Mouse (Mus musculus) kidney, embryonic 16.5 days (tissue): ENCODE results near the gene Cyp26b1. TPM values are rescaled to one million over a fixed set of nuclear protein-coding genes. Genes with fewer than 3 reads are reported as not detected.

Experiments used
- ATAC-seq: fragments of 200-750 bp; cut with Nextera tagmentation; 2 replicates; pipeline ENCODE4 v1.8.0; 2017; ENCODE audit warnings: moderate TSS enrichment; ENCODE audit not compliant: low FRiP score, low TSS enrichment
- H3K27ac ChIP-seq: fragments of 300-500 bp; sonication (generic); 2 replicates; pipeline ENCODE4 v1.5.1; 2014; ENCODE audit warnings: low read length
- H3K27me3 ChIP-seq: fragments of 300-500 bp; sonication (generic); 2 replicates; pipeline ENCODE4 v1.6.1; 2014; ENCODE audit warnings: low read length, control low read depth, mixed read lengths; ENCODE audit not compliant: insufficient read depth
- H3K36me3 ChIP-seq: fragments of 300-500 bp; sonication (generic); 2 replicates; pipeline ENCODE4 v1.6.1; 2014; ENCODE audit warnings: low read length, control low read depth, mixed read lengths; ENCODE audit not compliant: insufficient read depth
- H3K4me1 ChIP-seq: fragments of 300-500 bp; sonication (generic); 2 replicates; pipeline ENCODE4 v1.6.1; 2014; ENCODE audit warnings: low read length, control low read depth, mixed read lengths; ENCODE audit not compliant: insufficient read depth
- H3K4me2 ChIP-seq: fragments of 300-500 bp; sonication (generic); replicated peaks from 2 replicates; pipeline ENCODE4 v1.6.1; 2014; ENCODE audit warnings: low read depth, low read length
- H3K4me3 ChIP-seq: fragments of 300-500 bp; sonication (generic); 2 replicates; pipeline ENCODE4 v1.5.1; 2014; ENCODE audit warnings: mild to moderate bottlenecking, low read length
- H3K9ac ChIP-seq: fragments of 300-500 bp; sonication (generic); replicated peaks from 2 replicates; pipeline ENCODE4 v1.6.1; 2014; ENCODE audit warnings: low read length
- H3K9me3 ChIP-seq: fragments of 300-500 bp; sonication (generic); 2 replicates; pipeline ENCODE4 v1.6.1; 2016; ENCODE audit warnings: low read length, control low read depth
- WGBS: fragments of 180-500 bp; shearing (Covaris S2); extraction: QIAGEN DNeasy Blood & Tissue Kit; methylation state at CpG from one replicate; pipeline ENCODE4 v1.1.7; 2014; 5-methylcytosine and 5-hydroxymethylcytosine counted together
- polyA plus RNA-seq: library from polyadenylated mRNA; unstranded; fragments of >200 nt; fragmentation: Nextera tagmentation; extraction: Ambion mirVana; gene quantifications from 2 replicates; pipeline ENCODE4 v1.2.1, GENCODE M21; 2015

Cyp26b1 gene
- polyA plus RNA-seq, 1 experiment from 2014 or later: 4.7 TPM

- H3K4me1 ChIP-seq: peaks cover 61% of the 10 kb centered on the region
- H3K4me2 ChIP-seq: peak overlapping the region; percentile 82
- no peaks in the 10 kb centered on the region for H3K36me3 ChIP-seq
- ATAC-seq: no peak
- H3K27me3 ChIP-seq: peaks cover 90% of the 10 kb centered on the region
- no peaks in the 10 kb centered on the region for H3K9me3 ChIP-seq
- under 1% methylated on average over 40 of the region's 41 CpGs for WGBS
- H3K4me3 ChIP-seq: peak overlapping the region; percentile 52
- no peak overlapping the region for H3K27ac ChIP-seq
- peak overlapping the region; percentile 52 for H3K9ac ChIP-seq
Observed at GRCm38 (mm10) chr6:84588221-84588894, 5.3 kb downstream of the Cyp26b1 start.

- Histone ChIP-seq H3K27ac (no peak overlapping the region), H3K9me3 (no peaks in the 10 kb centered on the region), H3K4me2 (peak overlapping the region; percentile 82), H3K36me3 (no peaks in the 10 kb centered on the region), H3K27me3 (peaks cover 94% of the 10 kb centered on the region), H3K9ac (peak overlapping the region; percentile 54), H3K4me3 (peak overlapping the region; percentile 52), H3K4me1 (peaks cover 68% of the 10 kb centered on the region)
- no peak for ATAC-seq
- WGBS: under 1% methylated on average over 48 of the region's 51 CpGs
Observed at GRCm38 (mm10) chr6:84587471-84588101, 6.1 kb downstream of the Cyp26b1 start.

- WGBS: 1% methylated on average over 28 of the region's 28 CpGs
Observed at GRCm38 (mm10) chr6:84586551-84587200, 7.0 kb downstream of the Cyp26b1 start.

GRCm38 (mm10) chr6:84585686-84586300, 7.9 kb downstream of the Cyp26b1 start:
- Histone ChIP-seq H3K27me3 (peaks cover 95% of the 10 kb centered on the region), H3K9me3 (no peaks in the 10 kb centered on the region), H3K36me3 (no peaks in the 10 kb centered on the region), H3K4me1 (peaks cover 60% of the 10 kb centered on the region), H3K27ac (no peak overlapping the region; the same call in 1 of the 2 replicates), H3K4me2 (peak overlapping the region; percentile 82), H3K4me3 (peak overlapping the region; percentile 52), H3K9ac (peak overlapping the region; percentile 61)
- WGBS: under 1% methylated on average over 37 of the region's 37 CpGs
- no peak for ATAC-seq

More at GRCm38 (mm10) chr6:84586551-84587200, 7.0 kb downstream of the Cyp26b1 start:
- Histone ChIP-seq H3K4me3 (peak overlapping the region; percentile 52), H3K4me1 (peaks cover 67% of the 10 kb centered on the region), H3K9me3 (no peaks in the 10 kb centered on the region), H3K27me3 (peaks cover 94% of the 10 kb centered on the region), H3K36me3 (no peaks in the 10 kb centered on the region), H3K4me2 (peak overlapping the region; percentile 82), H3K9ac (0 out of 2 replicates have a peak overlapping the region, but pooled peaks have one; percentile 54), H3K27ac (no peak overlapping the region)
- ATAC-seq: no peak

- Histone ChIP-seq H3K27ac (no peak overlapping the region), H3K36me3 (no peaks in the 10 kb centered on the region), H3K4me1 (peaks cover 60% of the 10 kb centered on the region), H3K4me2 (peak overlapping the region; percentile 82), H3K27me3 (peaks cover 98% of the 10 kb centered on the region), H3K9me3 (no peaks in the 10 kb centered on the region), H3K9ac (peak overlapping the region; percentile 61), H3K4me3 (peak overlapping the region; percentile 52)
- under 1% methylated on average over 64 of the region's 66 CpGs for WGBS
- ATAC-seq: no peak
Observed at GRCm38 (mm10) chr6:84584783-84585685, 8.7 kb downstream of the Cyp26b1 start.

GRCm38 (mm10) chr6:84583841-84584782, 9.6 kb downstream of the Cyp26b1 start:
- Histone ChIP-seq H3K9me3 (no peaks in the 10 kb centered on the region), H3K4me3 (peak overlapping the region; percentile 52), H3K4me2 (peak overlapping the region; percentile 82), H3K27ac (no peak overlapping the region), H3K27me3 (peaks cover 97% of the 10 kb centered on the region), H3K4me1 (peaks cover 59% of the 10 kb centered on the region), H3K36me3 (no peaks in the 10 kb centered on the region), H3K9ac (peak overlapping the region; percentile 61; the same call in 1 of the 2 replicates)
- WGBS: under 1% methylated on average over 48 of the region's 48 CpGs
- peak; percentile 50; the same call in 1 of the 2 replicates for ATAC-seq

- H3K4me1 ChIP-seq: peaks cover 52% of the 10 kb centered on the region
- no peak overlapping the region for H3K27ac ChIP-seq
- WGBS: 1% methylated on average over 26 of the region's 26 CpGs
- peak overlapping the region; percentile 36; the same call in 1 of the 2 replicates for H3K9ac ChIP-seq
- H3K27me3 ChIP-seq: peaks cover 97% of the 10 kb centered on the region
- H3K4me2 ChIP-seq: peak overlapping the region; percentile 82
- no peaks in the 10 kb centered on the region for H3K9me3 ChIP-seq
- H3K36me3 ChIP-seq: no peaks in the 10 kb centered on the region
- H3K4me3 ChIP-seq: peak overlapping the region; percentile 52
- peak; percentile 49; the same call in 1 of the 2 replicates for ATAC-seq
Observed at GRCm38 (mm10) chr6:84583371-84583770, 10.3 kb downstream of the Cyp26b1 start.

- 42% methylated on average over 5 of the region's 5 CpGs for WGBS
- Histone ChIP-seq H3K36me3 (no peaks in the 10 kb centered on the region), H3K27ac (no peak overlapping the region), H3K4me1 (peaks cover 47% of the 10 kb centered on the region), H3K4me2 (peak overlapping the region; percentile 82), H3K4me3 (no peak overlapping the region), H3K9me3 (no peaks in the 10 kb centered on the region), H3K9ac (no peak overlapping the region), H3K27me3 (peaks cover 96% of the 10 kb centered on the region)
- ATAC-seq: no peak
Observed at GRCm38 (mm10) chr6:84582826-84583225, 10.9 kb downstream of the Cyp26b1 start.
